Mouse (Mus musculus): Measurements from ENCODE around the gene Nrxn3. TPM values are rescaled to one million over a fixed set of nuclear protein-coding genes. Genes with fewer than 3 reads are reported as not detected.

Nrxn3 gene
- total RNA-seq, 2 experiments from 2014 or later: 0.23 TPM; not detected in 1

DNA sequence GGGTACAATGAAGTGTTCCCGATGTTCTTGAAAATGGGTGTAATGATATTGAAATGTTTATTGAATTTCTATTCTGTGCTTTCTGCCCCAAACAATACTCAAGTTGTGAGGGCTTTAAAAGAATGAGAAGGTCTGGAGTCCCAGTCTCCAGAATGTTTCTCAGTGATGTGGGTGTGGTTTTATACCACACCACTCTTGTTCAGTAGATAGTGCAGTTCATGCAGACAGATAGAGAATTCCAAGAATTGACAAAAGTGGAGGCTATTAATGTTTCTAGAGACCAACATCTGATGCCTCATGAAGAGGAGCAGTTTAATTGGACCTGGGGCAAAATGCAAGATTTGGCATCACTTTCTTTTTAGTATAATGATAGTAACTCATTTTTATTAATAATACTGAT, 302.5 kb downstream of the Nrxn3 start:
- no peak for DNase-seq
- intact Hi-C loops (cut with DNase I): no loop called here

DNA sequence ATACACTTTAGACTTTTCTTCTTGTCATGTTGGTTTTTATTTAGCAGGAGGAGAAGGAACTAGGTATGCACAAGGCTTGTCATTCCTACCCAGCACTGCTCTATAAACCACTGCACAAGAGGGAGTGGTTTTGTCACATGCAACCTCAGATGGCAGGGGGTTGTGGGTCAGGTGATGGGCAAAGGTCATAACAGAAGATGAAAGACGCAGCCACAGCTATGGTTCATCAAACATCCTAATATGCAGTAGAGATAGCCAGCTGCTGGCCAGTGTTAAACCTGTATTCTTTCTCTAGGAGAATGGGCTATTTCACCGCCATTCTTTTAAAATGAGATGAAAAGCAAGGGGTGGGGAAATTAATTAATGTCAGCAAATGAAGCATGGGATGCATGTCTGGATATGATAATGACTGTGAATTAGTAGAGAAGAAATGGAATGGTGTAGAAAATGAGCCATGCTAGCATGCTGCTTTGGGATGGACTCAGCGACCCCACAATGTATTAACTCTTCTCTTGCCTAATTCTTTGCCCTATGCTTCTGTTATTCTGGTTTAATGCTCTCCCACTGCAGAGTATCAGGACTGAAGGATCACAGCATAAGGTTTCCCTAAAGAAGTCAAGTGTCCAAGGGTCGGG, 313.4 kb downstream of the Nrxn3 start:
- DNase-seq: no peak
- intact Hi-C loops (cut with DNase I): no loop called here

DNA sequence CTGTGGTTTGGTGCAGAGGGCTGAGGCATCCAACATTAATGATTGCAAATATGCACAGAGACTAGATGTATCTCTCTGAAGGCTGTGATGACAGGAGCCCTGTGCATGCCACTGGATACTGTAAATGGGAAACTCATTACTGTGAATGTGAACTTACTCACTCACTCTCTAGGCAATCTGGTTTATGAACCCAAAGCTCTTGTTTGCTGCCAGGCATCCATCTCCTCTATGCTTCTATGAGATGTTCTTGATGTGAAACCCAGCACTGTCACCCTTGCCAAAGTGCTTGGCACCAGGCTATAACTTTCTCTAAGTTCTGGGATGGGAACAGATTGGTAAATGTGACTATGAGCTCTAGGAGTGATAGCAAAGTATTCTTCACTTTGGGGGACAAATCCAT, 317.5 kb downstream of the Nrxn3 start:
- DNase-seq: no peak
- intact Hi-C loops (cut with DNase I): no loop called here

DNA sequence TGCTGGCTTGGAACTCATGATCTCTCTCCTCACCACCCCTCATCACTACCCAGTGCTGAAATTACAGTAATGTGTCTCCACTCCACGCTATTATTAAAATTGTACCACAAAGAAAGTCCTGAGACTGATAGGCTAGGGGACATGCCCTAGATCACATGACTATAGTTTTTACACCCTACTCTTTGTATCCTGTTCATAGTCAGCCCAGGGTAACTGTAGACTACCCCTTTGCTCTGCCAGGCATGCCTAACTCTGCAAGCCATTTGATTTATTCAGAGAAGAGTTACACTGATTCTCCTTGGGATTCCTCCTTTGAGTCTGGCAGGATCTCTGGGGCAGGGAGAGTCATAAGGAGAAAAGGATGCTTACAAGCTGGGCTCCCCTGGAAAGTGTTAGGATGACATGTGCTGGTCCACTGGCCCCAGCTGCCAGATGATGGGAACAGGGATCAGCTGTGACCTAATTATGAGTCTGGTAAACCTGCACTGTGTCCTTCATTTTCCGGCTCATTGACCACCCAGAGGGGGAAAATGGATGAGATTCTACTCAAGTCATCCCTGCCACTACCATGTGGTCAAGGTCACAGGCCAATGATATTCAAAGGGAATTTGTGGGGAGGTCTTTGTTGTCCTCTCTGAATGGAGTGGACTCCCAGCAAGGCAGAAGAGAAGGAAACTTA, 318.9 kb downstream of the Nrxn3 start:
- no peak for DNase-seq
- intact Hi-C loops (cut with DNase I): no loop called here

DNA sequence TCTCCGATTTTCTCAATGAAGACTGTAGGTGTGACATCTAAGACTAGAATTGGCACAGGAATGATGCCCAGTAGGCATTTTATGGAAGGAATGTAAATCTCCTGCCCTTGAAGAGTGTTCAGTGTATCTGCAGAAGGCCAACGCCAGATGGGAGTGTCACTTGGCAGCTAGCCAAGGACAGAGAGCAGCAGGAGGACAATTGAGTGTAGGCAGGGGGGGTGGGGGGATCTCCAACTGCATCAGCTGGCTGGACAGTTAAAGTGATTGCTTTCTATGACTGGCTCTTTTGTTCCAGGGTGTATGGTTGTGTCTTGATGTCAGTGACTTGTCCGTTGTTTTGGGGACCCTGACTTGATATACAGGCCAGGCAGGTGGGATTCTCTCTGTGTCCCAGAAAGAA, 326.6 kb downstream of the Nrxn3 start:
- intact Hi-C loops (cut with DNase I): no loop called here
- no peak for DNase-seq

DNA sequence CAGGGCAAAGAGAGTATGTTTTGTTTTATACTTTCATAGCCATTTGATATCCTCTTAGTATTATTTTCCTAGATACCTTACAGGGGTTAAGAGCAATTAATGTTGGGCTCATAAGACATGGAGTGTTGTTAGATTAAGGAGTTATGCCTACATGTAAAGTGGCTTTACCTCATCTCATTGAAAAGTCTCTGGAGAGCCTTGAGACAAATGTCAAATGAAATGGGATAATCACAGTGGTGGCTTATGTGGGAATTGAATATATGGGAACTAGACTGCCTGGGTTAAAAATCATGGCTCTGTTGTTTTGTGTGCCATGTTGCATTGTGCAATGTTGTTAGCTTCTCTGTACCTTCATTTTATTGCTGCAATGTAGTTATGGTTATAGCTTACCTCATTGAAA, 327.0 kb downstream of the Nrxn3 start:
- intact Hi-C loops (cut with DNase I): no loop called here

DNA sequence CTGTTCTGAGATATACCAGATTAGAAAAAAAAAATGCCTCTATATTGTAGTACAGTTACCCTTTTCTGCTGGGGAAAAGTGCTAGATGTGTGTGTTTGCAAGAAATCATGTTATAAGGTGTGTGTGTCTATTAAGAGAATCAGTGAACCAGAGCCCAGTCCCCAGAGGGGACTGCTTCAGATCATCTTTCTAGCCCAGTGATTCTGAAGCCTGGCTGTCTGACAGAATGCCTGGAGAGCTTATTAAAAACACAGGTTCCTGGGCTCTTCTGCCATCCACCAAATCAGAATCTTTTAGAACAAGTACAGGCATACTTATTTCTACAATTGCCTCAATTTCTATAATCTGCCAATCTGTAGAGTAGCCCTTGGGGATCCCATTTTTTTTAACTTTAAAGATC, 349.8 kb downstream of the Nrxn3 start:
- DNase-seq: no peak
- intact Hi-C loops (cut with DNase I): no loop called here

More for the DNA sequence above, 327.0 kb downstream of the Nrxn3 start:
- no peak for DNase-seq

DNA sequence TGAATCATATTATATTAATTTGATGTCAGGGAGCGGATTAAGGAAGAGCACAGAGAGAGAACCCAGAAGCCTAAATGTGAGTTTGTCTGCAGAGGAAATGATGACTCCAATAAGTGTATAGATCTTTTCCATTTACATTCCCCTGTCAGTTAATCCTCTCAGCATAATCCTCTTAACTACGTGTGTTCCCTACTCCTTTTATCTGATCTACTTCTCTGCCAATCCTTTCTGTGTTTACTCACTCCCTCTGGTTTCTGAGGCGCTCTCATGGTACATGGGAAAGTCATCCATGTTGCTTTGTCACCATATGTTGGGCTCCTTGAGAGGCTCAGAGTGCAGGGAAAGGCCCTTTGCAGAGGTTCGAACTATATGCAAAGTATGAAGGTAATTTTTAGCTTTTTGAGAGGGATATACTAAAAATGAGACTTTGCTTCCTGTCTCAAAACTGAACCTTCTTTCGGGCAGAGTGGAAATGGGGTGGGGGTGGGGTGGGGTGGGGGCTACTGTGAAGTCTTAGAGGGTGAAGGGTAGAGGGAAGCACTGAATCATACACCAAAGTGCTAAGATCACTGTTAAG, 350.6 kb downstream of the Nrxn3 start:
- no peak for DNase-seq
- intact Hi-C loops (cut with DNase I): no loop called here

DNA sequence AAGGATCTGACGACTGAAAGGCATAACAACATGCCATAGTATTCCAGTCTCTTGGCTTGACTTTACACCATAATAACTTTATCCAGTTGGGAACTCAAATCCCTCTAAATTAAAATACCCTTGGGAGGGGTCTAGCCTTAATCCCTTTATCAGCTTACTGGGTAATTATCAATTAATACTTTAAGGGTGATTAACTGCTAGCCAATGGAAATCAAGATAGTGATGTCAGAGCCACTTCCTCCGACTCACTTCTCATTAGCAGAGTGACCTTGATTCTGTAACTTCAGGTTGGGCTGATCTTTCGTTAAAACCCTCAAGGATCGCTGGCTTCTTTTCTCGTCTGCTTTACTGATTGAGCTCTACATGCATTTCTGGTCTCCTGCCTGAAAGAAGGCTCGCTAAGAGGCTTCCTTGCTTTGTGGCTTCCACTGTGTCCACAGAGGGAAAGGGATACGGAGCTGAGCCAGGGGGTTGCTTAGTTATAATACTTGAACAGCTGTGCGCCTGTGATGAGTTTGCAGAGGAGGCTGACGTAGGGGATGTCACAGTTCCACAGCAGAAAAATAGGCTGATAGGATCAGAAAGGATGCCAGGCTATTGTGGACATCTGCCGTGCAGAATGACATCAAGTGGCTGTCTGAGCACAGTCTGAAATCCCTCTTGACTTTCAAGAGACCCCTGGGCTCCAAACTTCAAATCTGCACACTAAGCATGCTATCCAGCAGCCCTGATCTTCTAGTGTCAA, 352.0 kb downstream of the Nrxn3 start:
- DNase-seq: no peak
- intact Hi-C loops (cut with DNase I): no loop called here

DNA sequence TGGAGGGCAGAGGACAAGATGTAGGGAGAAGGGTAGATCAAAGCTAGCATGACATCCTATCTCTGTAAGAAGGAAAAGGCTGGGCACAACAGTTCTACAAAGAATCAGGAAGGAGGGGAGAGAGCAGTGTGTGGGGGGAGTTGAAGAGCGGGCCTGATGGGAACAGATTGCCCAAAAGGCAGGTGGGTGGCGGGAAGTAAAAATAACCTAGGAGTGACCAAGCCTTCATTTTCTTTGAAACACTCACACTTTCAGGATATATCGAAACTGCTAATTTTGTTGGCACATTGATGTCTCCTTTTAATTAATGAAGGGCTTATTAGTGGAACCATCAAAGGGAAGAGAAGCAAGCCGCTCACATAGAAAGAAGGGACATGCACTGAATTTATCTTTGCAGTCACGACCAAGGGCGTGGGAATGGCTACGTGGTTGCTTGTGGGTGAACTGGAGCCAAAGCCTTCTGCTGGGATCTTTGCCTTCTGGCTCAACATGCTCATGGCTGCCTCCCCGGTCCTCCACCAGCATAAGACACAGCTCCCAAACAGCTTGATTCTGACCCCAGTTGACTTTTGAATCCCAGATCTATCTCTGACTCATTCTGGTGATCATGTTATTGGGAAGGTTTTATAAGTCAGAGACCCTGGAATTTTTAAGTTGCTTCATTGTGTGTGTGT, 371.3 kb downstream of the Nrxn3 start:
- no peak for DNase-seq
- intact Hi-C loops (cut with DNase I): no loop called here

DNA sequence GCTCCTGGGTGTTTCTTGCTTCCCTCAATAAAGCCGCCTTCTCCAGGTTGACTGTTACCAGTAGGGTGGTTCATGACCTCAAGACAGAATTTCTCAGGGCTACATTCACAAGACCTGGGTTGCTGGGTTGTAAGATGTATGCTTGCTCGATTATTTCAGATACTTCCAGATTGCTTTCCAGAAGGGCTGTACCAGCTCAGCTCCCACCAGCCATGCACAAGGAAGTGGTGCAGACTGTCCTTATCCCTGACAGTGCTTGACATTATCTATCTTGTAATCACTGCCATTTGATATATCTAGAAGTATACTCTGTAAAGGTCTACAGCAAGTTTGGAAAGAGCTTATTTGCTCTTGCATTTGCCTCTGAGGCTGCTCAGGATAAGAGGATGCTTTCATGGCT, 374.9 kb downstream of the Nrxn3 start:
- no peak for DNase-seq
- intact Hi-C loops (cut with DNase I): no loop called here

DNA sequence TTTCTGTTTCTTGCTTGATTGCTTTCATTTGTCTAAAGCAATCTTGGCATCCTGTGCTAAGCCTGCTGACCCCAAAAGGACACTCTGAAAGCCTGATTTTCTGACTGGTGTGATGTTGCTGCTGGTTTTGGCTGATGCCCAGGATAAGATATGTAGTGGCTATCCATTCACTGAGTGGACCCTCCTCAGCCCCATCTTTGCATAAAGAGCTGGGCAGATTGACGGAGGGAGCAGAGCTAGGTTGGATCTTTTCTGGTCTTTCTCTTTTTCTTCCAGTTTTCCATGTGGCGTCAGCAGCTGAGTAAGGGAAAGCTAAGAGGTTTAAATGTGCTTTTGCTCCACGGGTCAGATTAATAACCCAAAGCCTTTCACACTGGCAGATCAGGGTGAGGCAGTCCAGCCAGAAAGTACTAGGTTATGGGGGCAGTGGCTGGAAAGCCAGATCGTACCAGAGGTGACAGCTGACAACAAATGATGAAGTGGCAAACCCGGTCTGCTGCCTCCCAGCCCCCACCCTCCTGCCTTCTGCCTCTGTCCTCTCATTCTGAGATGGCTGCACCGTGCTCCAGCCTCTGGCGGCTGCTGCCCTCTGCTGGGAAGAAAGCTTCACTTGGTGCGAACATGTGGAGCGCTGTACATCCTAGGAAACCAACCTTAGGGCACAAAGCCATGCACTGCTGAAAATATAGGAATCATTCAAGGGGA, 383.5 kb downstream of the Nrxn3 start:
- intact Hi-C loops (cut with DNase I): no loop called here
- DNase-seq: peak in 1 of 2 experiments; percentile 8

DNA sequence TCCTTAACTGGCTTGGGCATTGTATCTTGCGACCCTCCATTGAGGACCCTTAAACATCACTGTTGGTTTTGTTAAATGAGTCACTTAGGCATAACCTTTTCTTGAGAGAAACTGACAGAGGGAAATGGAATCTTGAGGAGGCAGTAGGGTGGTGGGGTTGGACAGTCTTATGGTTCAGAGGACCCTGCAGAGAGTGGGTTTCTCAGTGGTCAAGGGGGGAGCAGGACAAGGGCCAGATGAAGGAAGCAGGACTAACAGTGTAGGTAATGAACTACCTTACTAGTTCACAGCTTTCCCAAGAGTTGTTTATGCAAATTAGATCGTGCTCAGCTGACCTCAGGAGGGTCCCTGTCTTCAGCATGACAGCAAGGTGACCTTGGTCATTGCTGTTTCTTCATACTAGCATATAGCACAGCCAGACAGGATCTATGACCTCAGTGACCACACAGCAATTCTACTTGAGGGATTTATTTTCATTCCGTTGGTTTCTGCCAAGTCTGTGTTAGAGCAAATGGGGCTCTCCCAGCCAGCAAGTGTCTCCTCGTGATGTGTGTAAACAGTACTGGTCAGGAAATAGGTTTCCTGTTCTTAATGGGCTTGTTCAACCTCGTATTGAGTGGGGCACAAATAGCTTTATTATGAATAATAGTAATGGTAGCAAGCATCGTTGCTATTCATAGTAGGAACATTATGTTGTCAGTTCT, 384.4 kb downstream of the Nrxn3 start:
- DNase-seq: no peak
- intact Hi-C loops (cut with DNase I): no loop called here

DNA sequence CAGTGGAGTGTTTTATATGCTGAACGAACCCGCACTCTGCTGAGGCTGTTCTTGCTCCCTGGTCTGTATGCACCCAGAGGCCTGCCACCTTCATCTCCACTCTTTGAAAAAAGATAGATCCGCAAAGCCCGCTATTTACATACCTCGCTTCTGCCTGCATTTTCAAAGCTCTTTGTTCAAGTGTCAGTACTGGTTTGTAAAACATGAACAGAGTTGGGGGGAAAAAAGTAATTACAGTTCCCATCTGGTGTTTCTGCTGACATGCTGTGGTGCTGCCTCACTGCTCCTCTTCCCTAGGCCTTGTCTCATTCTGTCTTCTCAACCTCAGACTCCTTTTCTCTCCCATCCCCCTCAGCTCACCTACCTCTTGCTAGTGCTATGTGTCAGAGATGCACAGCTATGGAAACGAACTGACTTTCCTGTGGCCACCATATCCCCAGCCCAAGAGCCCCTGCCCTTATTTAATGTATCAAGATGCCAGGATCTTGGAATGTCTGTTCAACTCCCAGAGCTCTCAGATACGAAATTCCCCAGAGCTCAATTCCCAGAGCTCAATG, 387.2 kb downstream of the Nrxn3 start:
- DNase-seq: no peak
- intact Hi-C loops (cut with DNase I): no loop called here

DNA sequence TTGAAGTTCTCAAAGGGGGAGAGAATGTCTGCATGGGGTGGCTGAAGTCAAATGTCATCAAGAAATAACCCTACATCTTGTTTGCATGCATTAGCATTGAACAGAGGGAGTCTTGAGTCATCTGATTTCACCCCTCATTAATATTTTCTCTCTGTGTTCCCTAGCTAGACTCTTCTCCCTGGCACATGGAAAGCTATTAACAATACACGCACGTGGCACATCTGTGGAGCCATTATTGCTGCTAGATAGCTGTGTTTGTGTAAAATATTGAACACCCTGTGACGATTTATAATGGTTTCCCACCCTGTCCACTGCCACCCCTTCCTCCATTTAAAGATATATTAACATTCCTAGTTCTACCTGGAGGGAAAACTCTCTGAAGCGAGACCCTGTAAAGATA, 405.9 kb downstream of the Nrxn3 start:
- intact Hi-C loops (cut with DNase I): no loop called here
- no peak for DNase-seq

DNA sequence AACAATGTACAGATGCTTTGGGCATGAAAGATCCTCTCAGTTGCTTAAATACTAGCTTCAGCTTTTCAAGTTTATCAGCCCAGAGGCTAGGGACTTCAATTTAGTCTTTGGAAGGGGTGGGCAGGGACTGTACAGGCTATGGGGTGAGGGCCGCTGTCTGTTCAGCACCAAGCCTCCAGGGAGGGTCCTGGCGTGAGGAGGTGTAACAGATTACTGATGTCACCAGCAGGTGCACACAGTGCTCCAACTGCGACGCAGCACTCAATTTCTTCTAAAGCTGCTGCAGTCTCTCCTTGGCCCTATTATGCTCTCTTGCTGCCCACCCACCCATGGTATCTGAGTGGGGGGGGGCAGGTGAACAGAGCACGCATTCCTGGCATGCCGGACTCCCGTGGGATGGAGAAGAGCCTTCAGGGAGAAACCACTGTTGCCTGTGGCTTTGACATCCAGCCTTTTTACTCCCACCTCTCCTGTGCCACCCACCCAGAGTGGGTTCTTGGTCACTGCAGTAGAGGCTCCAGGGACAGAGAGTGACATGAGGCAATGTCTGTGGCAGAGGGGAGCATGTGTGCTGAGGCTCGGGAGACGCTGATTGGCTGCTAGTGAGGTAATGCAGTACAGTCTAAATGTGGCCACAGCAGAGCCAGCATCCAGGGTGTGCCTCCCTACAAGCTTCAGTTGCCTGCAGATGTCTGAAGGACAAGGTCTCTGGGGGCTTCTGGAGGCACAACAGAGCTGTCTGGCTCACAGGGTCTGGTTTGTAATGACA, 406.6 kb downstream of the Nrxn3 start:
- intact Hi-C loops (cut with DNase I): no loop called here
- no peak for DNase-seq

DNA sequence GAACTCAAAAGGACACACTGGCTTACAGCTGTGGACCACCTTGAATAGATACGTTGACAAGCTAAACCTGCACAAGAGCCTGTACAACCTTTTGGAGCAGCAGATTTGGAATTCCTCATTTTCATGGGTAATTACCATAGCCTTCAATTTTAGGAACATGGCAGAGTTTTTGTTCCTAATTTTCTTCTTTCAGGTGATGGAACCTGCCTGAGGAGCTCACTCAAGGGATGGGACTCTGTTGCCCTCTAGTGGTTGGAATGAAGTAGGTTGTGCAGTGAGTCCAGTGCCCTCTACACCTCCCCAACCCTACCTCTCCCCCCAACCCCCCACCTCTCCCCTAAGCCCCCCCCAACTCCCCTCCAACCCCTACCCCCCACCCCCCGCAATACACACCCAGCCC, 411.7 kb downstream of the Nrxn3 start:
- no peak for DNase-seq
- intact Hi-C loops (cut with DNase I): no loop called here

DNA sequence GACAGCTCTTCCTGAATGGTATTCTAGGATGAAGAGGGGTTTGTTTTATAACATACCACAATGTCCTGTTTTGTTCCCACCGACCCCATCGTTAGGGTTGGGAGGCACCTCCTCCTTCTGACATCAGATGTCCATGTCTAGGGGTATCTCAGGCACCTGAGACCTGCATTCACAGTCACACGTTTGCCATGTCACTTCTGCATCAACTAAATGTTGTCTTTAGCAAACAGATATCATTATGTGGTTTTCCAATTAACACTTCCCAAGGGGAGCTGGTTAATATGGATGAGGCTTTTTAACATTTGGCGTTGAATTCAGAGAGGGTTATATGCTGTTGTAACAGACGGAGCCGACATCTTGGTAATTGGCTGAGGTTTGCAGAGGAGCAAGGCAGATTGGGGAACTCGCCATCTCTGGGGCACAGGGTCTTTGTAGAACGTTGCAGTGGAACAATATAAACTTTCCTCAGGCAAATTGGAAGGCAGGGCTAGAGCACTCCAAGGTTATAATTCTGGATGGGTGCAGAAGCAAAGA, 412.2 kb downstream of the Nrxn3 start:
- no peak for DNase-seq
- intact Hi-C loops (cut with DNase I): no loop called here

Data from gastrocnemius, postnatal 36 days (tissue).